Mouse (Mus musculus): ENCODE data around the gene Chp1.

- TF ChIP-seq POLR2A (IDR thresholded peaks at IDR 0.05; ENCODE audit: insufficient read depth, low read length), result no peak
- no peak for TF ChIP-seq EP300 (IDR thresholded peaks at IDR 0.05; ENCODE audit: insufficient read depth, low read depth, low read length)
- TF ChIP-seq CTCF (IDR thresholded peaks at IDR 0.05; ENCODE audit: low read depth, low read length), result no peak
These were observed 18.8 kb downstream of the Chp1 start for GRCm38 (mm10) chr2:119566182-119566855.
